Mouse (Mus musculus): ENCODE measurements at regions not wholly inside any gene's neighbourhood (a gene's known extent, or its start where the extent isn't known, plus 50 kb on each side); places are given as distances from the start of the nearest gene placed in this dataset.
A peak's percentile ranks its signal among the peaks of the same experiment; 100 is the strongest.

DNA sequence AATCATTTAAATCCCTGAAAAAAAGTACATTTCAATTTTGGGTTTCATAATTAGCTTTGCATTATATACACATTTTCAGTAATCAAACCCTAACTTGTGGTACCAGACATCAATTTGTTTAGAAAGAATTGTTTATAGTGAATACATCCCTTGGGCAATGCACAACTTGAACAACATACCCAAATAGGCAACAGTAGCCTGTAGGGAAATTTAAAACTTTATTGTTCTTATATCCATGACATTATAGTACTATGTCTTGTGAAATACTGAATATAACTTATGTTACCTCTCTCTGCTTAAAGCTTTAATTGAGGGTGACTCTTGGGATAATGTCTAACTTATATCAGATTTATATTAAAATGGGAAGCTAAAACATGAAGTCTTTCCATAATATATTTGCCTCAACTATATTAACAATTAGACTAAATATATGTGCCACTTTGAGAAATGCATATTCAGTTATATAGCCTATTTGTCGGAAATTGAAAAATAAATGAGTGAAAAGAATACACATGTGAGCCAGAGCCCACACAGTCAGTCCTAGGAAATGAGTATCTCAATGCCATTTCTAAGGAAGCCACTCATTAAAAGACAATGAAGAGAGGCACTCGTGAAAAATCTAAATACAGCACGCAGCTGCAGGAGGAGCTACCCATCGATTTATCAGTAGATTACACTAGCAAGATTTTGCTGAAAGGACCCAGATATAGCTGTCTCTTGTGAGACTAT, 458.1 kb upstream of the Slitrk6 start:
- H3K27ac ChIP-seq (ENCODE audit: low read depth, low read length) = no peak overlapping the region
- TF ChIP-seq CTCF (IDR thresholded peaks at IDR 0.05) = no peak
- H3K4me3 ChIP-seq (ENCODE audit: low read depth, low read length) = no peak overlapping the region
- H3K36me3 ChIP-seq (ENCODE audit: insufficient read depth, low read length) = no peaks in the 10 kb centered on the region
- no peaks in the 10 kb centered on the region for H3K4me1 ChIP-seq (ENCODE audit: insufficient read depth, low read length)
- H3K4me2 ChIP-seq (ENCODE audit: low read depth, low read length, poor library complexity, severe bottlenecking) = no peak overlapping the region
- no peaks in the 10 kb centered on the region for H3K9me3 ChIP-seq (ENCODE audit: low read length)
- ATAC-seq (ENCODE audit: low FRiP score) (no peak), DNase-seq (ENCODE audit: low spot score) (no peak)
- no peaks in the 10 kb centered on the region for H3K27me3 ChIP-seq (ENCODE audit: insufficient read depth, low read length)
- H3K9ac ChIP-seq (replicated peaks; ENCODE audit: low read length, poor library complexity, severe bottlenecking) = no peak overlapping the region
- WGBS = 83% methylated on average over 4 of the region's 4 CpGs

GRCm38 (mm10) chr14:111226926-111227325, 448.0 kb upstream of the Slitrk5 start:
- ATAC-seq (ENCODE audit: low FRiP score) = no peak
- H3K27ac ChIP-seq (ENCODE audit: low read depth, low read length) = no peak overlapping the region
- no peak overlapping the region for H3K4me2 ChIP-seq (ENCODE audit: low read depth, low read length, poor library complexity, severe bottlenecking)
- no peaks in the 10 kb centered on the region for H3K36me3 ChIP-seq (ENCODE audit: insufficient read depth, low read length)
- H3K4me1 ChIP-seq (ENCODE audit: insufficient read depth, low read length) = no peaks in the 10 kb centered on the region
- 67% methylated on average over 6 of the region's 6 CpGs for WGBS
- H3K9me3 ChIP-seq (ENCODE audit: low read length) = no peaks in the 10 kb centered on the region
- DNase-seq (ENCODE audit: low spot score) = peak; percentile 65
- H3K4me3 ChIP-seq (ENCODE audit: low read depth, low read length) = no peak overlapping the region
- H3K9ac ChIP-seq (replicated peaks; ENCODE audit: low read length, poor library complexity, severe bottlenecking) = no peak overlapping the region
- H3K27me3 ChIP-seq (ENCODE audit: insufficient read depth, low read length) = no peaks in the 10 kb centered on the region
- no peak for TF ChIP-seq CTCF (IDR thresholded peaks at IDR 0.05)

GRCm38 (mm10) chr14:111239121-111239520, 435.8 kb upstream of the Slitrk5 start:
- no peak overlapping the region for H3K4me3 ChIP-seq (ENCODE audit: low read depth, low read length)
- no peaks in the 10 kb centered on the region for H3K9me3 ChIP-seq (ENCODE audit: low read length)
- TF ChIP-seq CTCF (IDR thresholded peaks at IDR 0.05) = no peak
- no peaks in the 10 kb centered on the region for H3K27me3 ChIP-seq (ENCODE audit: insufficient read depth, low read length)
- H3K4me2 ChIP-seq (ENCODE audit: low read depth, low read length, poor library complexity, severe bottlenecking) = no peak overlapping the region
- no peaks in the 10 kb centered on the region for H3K36me3 ChIP-seq (ENCODE audit: insufficient read depth, low read length)
- no peak overlapping the region for H3K9ac ChIP-seq (replicated peaks; ENCODE audit: low read length, poor library complexity, severe bottlenecking)
- 49% methylated on average over 2 of the region's 2 CpGs for WGBS
- no peak for ATAC-seq (ENCODE audit: low FRiP score)
- no peak for DNase-seq (ENCODE audit: low spot score)
- no peaks in the 10 kb centered on the region for H3K4me1 ChIP-seq (ENCODE audit: insufficient read depth, low read length)
- H3K27ac ChIP-seq (ENCODE audit: low read depth, low read length) = no peak overlapping the region

DNA sequence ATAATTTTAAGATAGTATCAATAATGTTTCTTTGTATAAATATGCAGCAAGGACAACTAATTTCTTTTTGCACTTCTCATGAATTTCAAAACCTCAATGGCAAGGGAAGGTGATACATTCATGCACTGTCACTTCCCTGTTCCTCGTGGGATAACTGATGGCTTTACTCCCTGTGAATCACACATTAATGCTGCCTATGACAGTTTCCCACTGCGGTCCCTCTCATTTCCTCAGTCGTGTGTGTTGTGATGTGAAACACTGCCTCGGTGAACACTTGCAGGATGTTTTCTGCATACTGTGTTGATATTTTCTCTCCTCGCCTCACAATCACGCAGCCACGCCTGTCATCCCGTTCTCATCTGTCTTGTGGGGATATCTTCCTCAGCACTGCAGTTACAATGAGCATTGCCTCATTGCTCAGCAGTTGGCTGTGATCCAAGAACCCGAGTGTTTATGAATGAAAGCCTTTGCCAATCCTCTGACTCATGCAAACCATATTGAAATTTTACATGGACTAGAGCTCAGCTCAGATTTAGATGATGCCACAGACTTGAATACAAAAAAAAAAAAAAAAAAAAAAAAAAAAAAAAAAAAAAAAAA, 425.4 kb upstream of the Slitrk5 start:
- 27% methylated on average over 9 of the region's 9 CpGs for WGBS
- no peaks in the 10 kb centered on the region for H3K27me3 ChIP-seq (ENCODE audit: insufficient read depth, low read length)
- no peak overlapping the region for H3K9ac ChIP-seq (replicated peaks; ENCODE audit: low read length, poor library complexity, severe bottlenecking)
- H3K4me1 ChIP-seq (ENCODE audit: insufficient read depth, low read length) = no peaks in the 10 kb centered on the region
- TF ChIP-seq CTCF (IDR thresholded peaks at IDR 0.05) = no peak
- H3K27ac ChIP-seq (ENCODE audit: low read depth, low read length) = no peak overlapping the region
- ATAC-seq (ENCODE audit: low FRiP score) (peak; percentile 80), DNase-seq (ENCODE audit: low spot score) (peak; percentile 92)
- H3K4me2 ChIP-seq (ENCODE audit: low read depth, low read length, poor library complexity, severe bottlenecking) = peak overlapping the region; percentile 32
- no peak overlapping the region for H3K4me3 ChIP-seq (ENCODE audit: low read depth, low read length)
- H3K9me3 ChIP-seq (ENCODE audit: low read length) = no peaks in the 10 kb centered on the region
- H3K36me3 ChIP-seq (ENCODE audit: insufficient read depth, low read length) = no peaks in the 10 kb centered on the region

DNA sequence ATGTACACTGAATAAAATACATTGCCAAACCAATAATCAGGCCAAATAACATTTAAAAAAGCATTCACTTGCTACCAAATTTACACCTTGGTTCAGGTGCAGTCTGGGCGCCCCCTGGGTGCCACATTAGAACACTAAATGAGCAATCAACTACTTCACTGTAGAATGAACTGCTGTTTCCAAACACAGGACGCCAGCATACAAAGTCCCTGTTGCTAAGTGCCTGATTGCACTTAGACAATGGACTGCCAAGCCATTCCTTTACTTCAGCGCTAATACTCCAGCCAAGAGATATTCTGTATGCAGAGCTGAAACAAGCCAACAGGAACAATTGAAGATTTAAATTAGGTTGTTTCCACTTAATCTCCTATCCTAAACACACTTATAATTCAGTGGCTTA, 421.7 kb upstream of the Slitrk5 start:
- H3K27me3 ChIP-seq (ENCODE audit: insufficient read depth, low read length) = no peaks in the 10 kb centered on the region
- DNase-seq (ENCODE audit: low spot score) (peak; percentile 69), ATAC-seq (ENCODE audit: low FRiP score) (no peak)
- no peaks in the 10 kb centered on the region for H3K36me3 ChIP-seq (ENCODE audit: insufficient read depth, low read length)
- no peaks in the 10 kb centered on the region for H3K4me1 ChIP-seq (ENCODE audit: insufficient read depth, low read length)
- no peaks in the 10 kb centered on the region for H3K9me3 ChIP-seq (ENCODE audit: low read length)
- no peak overlapping the region for H3K4me3 ChIP-seq (ENCODE audit: low read depth, low read length)
- H3K27ac ChIP-seq (ENCODE audit: low read depth, low read length) = no peak overlapping the region
- WGBS = 21% methylated on average over 3 of the region's 3 CpGs
- H3K9ac ChIP-seq (replicated peaks; ENCODE audit: low read length, poor library complexity, severe bottlenecking) = no peak overlapping the region
- no peak overlapping the region for H3K4me2 ChIP-seq (ENCODE audit: low read depth, low read length, poor library complexity, severe bottlenecking)
- no peak for TF ChIP-seq CTCF (IDR thresholded peaks at IDR 0.05)

DNA sequence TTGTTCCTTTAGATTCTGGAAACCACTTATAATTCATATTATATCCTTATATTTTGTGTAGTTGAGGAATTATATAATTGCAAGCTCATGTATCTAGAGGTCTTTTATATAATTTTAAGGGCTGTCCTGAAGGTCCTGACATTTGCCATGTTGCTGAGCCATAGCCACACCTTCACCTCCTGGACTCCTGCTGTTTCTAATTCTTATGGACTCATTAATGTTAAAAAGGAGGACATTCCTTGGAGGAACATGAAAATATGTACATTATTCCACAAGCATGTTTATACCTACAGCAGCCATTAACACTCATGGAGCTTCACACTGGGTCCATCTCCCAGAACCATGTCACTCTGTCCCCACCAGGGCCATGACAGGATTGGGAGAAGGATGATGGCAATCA, 413.2 kb upstream of the Slitrk5 start:
- no peak overlapping the region for H3K9ac ChIP-seq (replicated peaks; ENCODE audit: low read length, poor library complexity, severe bottlenecking)
- H3K27ac ChIP-seq (ENCODE audit: low read depth, low read length) = no peak overlapping the region
- no peaks in the 10 kb centered on the region for H3K4me1 ChIP-seq (ENCODE audit: insufficient read depth, low read length)
- ATAC-seq (ENCODE audit: low FRiP score) (no peak), DNase-seq (ENCODE audit: low spot score) (no peak)
- no peak for TF ChIP-seq CTCF (IDR thresholded peaks at IDR 0.05)
- H3K4me2 ChIP-seq (ENCODE audit: low read depth, low read length, poor library complexity, severe bottlenecking) = no peak overlapping the region
- H3K36me3 ChIP-seq (ENCODE audit: insufficient read depth, low read length) = no peaks in the 10 kb centered on the region
- no peaks in the 10 kb centered on the region for H3K27me3 ChIP-seq (ENCODE audit: insufficient read depth, low read length)
- H3K4me3 ChIP-seq (ENCODE audit: low read depth, low read length) = no peak overlapping the region
- H3K9me3 ChIP-seq (ENCODE audit: low read length) = no peaks in the 10 kb centered on the region

Measured in midbrain, postnatal 0 days (tissue).